Mouse (Mus musculus): Measurements from ENCODE around the gene Rnd3.

DNA sequence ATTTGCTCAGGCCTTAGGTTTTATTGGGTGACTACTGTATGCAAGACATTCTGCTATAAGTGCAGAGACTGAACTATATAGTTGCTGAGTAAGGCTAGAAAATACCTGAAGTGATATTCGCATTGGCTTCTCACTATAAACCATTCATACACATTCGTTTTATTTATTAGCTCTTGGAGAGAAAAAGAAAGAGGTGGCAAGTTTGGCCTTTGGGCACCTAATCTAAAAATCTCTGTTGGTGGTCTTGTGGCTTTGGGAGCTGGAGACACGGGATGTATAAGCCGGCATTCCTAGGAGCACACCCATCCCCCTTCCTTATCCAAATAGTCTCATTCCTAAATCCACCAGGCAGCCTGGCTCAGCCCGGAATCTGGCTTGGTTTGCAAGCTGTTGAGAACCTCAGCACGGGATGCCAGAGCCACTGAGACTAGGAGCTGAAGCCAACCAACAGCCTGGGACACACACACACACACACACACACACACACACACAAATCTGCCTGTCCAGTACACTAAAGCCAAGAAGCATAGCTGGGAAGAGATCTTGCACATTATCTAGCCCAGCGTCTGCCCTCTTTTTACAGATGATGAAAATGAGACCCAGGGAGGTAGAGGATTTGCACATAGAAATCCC, 3.0 kb downstream of the Rnd3 start:
- no peak for TF ChIP-seq CTCF (conservative IDR thresholded peaks at IDR 0.05; ENCODE audit: insufficient read depth, insufficient read length, low read depth, low read length)
- TF ChIP-seq POLR2A (IDR thresholded peaks at IDR 0.05; ENCODE audit: low read depth, low read length) = no peak
